In genomic region chr1:193370096-193370495, GRCm38 (mm10) we compare ENCODE assay signal across 8 mouse cellular contexts. TPM values are rescaled to one million over a fixed set of nuclear protein-coding genes. Genes with fewer than 3 reads are reported as not detected.
DNase-seq lines count a peak whose midpoint lies in the region; ATAC-seq and TF ChIP-seq lines count a peak whose summit lies in the region.
"Had no signal": no experiment of that assay in that cellular context is flagged by ENCODE, and none has a peak within 500 bp of the region (broad histone marks: within the 10 kb centered on the region; RNA-seq: fewer than 3 reads in every experiment).

TSS of gene Camk1g (minus strand) at chr1:193370298.

- peak; percentile 62 for DNase-seq in neural tube, embryonic 11.5 days (ENCODE audit: low spot score)
- DNase-seq in neural tube, embryonic 10.5 days (ENCODE audit: extremely low spot score, low spot score) = no peak
- peak; percentile 61 for DNase-seq in forebrain, embryonic 10.5 days (ENCODE audit: extremely low spot score, low spot score)
- DNase-seq in midbrain, embryonic 10.5 days (ENCODE audit: low spot score) = peak; percentile 68
- no peak for DNase-seq in MN1 (ENCODE audit: low spot score)

- no peaks in the 10 kb centered on the region for H3K27me3 ChIP-seq in neural tube, embryonic 11.5 days (ENCODE audit: control insufficient read depth, insufficient read depth, low read length)
- H3K27me3 ChIP-seq in forebrain, embryonic 10.5 days (ENCODE audit: poor library complexity, severe bottlenecking) = peaks cover 6% of the 10 kb centered on the region; the same call in 1 of the 2 replicates
- H3K27me3 ChIP-seq in intestine, postnatal 0 days (replicated peaks; ENCODE audit: control insufficient read depth, insufficient read depth, low read length) = no peaks in the 10 kb centered on the region
- peaks cover 10% of the 10 kb centered on the region; the same call in 1 of the 2 replicates for H3K27me3 ChIP-seq in midbrain, embryonic 10.5 days (ENCODE audit: low read depth, poor library complexity, severe bottlenecking)

- peak within 1 kb of the TSS; percentile 46 for H3K4me2 ChIP-seq in neural tube, embryonic 11.5 days (ENCODE audit: low read depth)
- H3K4me2 ChIP-seq in intestine, postnatal 0 days (replicated peaks; ENCODE audit: low read depth) = peak within 1 kb of the TSS; percentile 41

- WGBS in neural tube, embryonic 11.5 days = 8% methylated on average over 2 of the region's 2 CpGs
- WGBS in forebrain, embryonic 10.5 days = 2% methylated on average over 2 of the region's 2 CpGs
- WGBS in intestine, postnatal 0 days = 14% methylated on average over 2 of the region's 2 CpGs
- 1% methylated on average over 2 of the region's 2 CpGs for whole genome bisulfite sequencing in midbrain, embryonic 10.5 days

- no peak for TF ChIP-seq CTCF in intestine, postnatal 0 days (IDR thresholded peaks at IDR 0.05; ENCODE audit: low read depth)

- H3K9ac ChIP-seq in neural tube, embryonic 11.5 days (ENCODE audit: low read length) = peak within 1 kb of the TSS; percentile 45; the same call in 1 of the 2 replicates
- no peak within 1 kb of the TSS for H3K9ac ChIP-seq in intestine, postnatal 0 days (ENCODE audit: low read depth, low read length)

- H3K27ac ChIP-seq in neural tube, embryonic 11.5 days (ENCODE audit: low read depth, low read length) = no peak within 1 kb of the TSS
- H3K27ac ChIP-seq in forebrain, embryonic 10.5 days = peak within 1 kb of the TSS; percentile 82
- no peak within 1 kb of the TSS for H3K27ac ChIP-seq in intestine, postnatal 0 days (ENCODE audit: low read depth, low read length)
- peak within 1 kb of the TSS; percentile 84 for H3K27ac ChIP-seq in midbrain, embryonic 10.5 days (replicated peaks)

- peak; percentile 58; the same call in 1 of the 2 replicates for ATAC-seq in neural tube, embryonic 11.5 days (ENCODE audit: insufficient read depth, low FRiP score, low TSS enrichment)
- ATAC-seq in intestine, postnatal 0 days = no peak
- no peak for ATAC-seq in erythroid progenitor cell, adult 5-6 weeks (replicated peaks; ENCODE audit: low FRiP score, poor library complexity, severe bottlenecking)

- peak within 1 kb of the TSS; percentile 34 for H3K4me3 ChIP-seq in neural tube, embryonic 11.5 days (ENCODE audit: low read depth, low read length)
- H3K4me3 ChIP-seq in forebrain, embryonic 10.5 days = peak within 1 kb of the TSS; percentile 52
- peak within 1 kb of the TSS; percentile 21 for H3K4me3 ChIP-seq in intestine, postnatal 0 days (ENCODE audit: low read depth, low read length)
- peak within 1 kb of the TSS; percentile 57 for H3K4me3 ChIP-seq in midbrain, embryonic 10.5 days

- H3K9me3 ChIP-seq in neural tube, embryonic 11.5 days (ENCODE audit: control insufficient read depth, low read length) = no peaks in the 10 kb centered on the region
- no peaks in the 10 kb centered on the region for H3K9me3 ChIP-seq in forebrain, embryonic 10.5 days
- no peaks in the 10 kb centered on the region for H3K9me3 ChIP-seq in intestine, postnatal 0 days (ENCODE audit: control insufficient read depth)
- H3K9me3 ChIP-seq in midbrain, embryonic 10.5 days (replicated peaks) = no peaks in the 10 kb centered on the region

- no peaks in the 10 kb centered on the region; the same call in 1 of the 2 replicates for H3K4me1 ChIP-seq in neural tube, embryonic 11.5 days (ENCODE audit: control insufficient read depth, insufficient read depth, low read length)
- H3K4me1 ChIP-seq in forebrain, embryonic 10.5 days = peaks cover 34% of the 10 kb centered on the region
- H3K4me1 ChIP-seq in intestine, postnatal 0 days (replicated peaks; ENCODE audit: control insufficient read depth, insufficient read depth, low read length) = no peaks in the 10 kb centered on the region
- peaks cover 33% of the 10 kb centered on the region for H3K4me1 ChIP-seq in midbrain, embryonic 10.5 days

- H3K36me3 ChIP-seq in neural tube, embryonic 11.5 days (ENCODE audit: control insufficient read depth, insufficient read depth, low read length) = no peaks in the 10 kb centered on the region
- no peaks in the 10 kb centered on the region for H3K36me3 ChIP-seq in forebrain, embryonic 10.5 days (replicated peaks)
- H3K36me3 ChIP-seq in intestine, postnatal 0 days (ENCODE audit: control insufficient read depth, insufficient read depth) = no peaks in the 10 kb centered on the region
- H3K36me3 ChIP-seq in midbrain, embryonic 10.5 days = no peaks in the 10 kb centered on the region

RNA-seq across cellular contexts. Expression of gene Camk1g, which starts in this region (rescaled TPM):
- polyA plus RNA-seq in neural tube, embryonic 11.5 days (2014; fragmentation: Nextera tagmentation; extraction: Ambion mirVana) = 12.4 and 13.3 TPM in 2 replicates
- polyA plus RNA-seq in forebrain, embryonic 10.5 days (2016; fragmentation: Nextera tagmentation; extraction: Ambion mirVana) = 12.1 and 12.2 TPM in 2 replicates
- 0.93 and 1.0 TPM in 2 replicates for polyA plus RNA-seq in intestine, postnatal 0 days (2015; fragmentation: Nextera tagmentation; extraction: Ambion mirVana)
- 12.8 and 18.4 TPM in 2 replicates for polyA plus RNA-seq in midbrain, embryonic 10.5 days (2016; fragmentation: Nextera tagmentation; extraction: Ambion mirVana)
- total RNA-seq in erythroid progenitor cell, adult 5-6 weeks (2015; ENCODE audit: low replicate concordance) = not detected in 2 replicates
- total RNA-seq in erythroid progenitor cell, adult 5-6 weeks (2017; ENCODE audit: low replicate concordance) = not detected in 2 replicates
- total RNA-seq: neutrophil, adult 5-6 weeks had no signal

Comparison
In these comparisons a context has a peak if more than half of its experiments do, and no peak if none do; other contexts are left out.
1. DNase-seq: peak in neural tube, embryonic 11.5 days (single experiment), forebrain, embryonic 10.5 days (single experiment) and midbrain, embryonic 10.5 days (single experiment); none in neural tube, embryonic 10.5 days (single experiment) and MN1 (single experiment).
2. H3K27ac ChIP-seq: peak in forebrain, embryonic 10.5 days (single experiment) and midbrain, embryonic 10.5 days (single experiment); none in neural tube, embryonic 11.5 days (single experiment) and intestine, postnatal 0 days (single experiment).
3. Peak in every context shown above with its lines, with median percentiles within 50 percentile points of each other: H3K4me3 ChIP-seq.